Mouse (Mus musculus) embryonic facial prominence, embryonic 13.5 days (tissue): ENCODE measurements around the gene Tmem98. TPM values are rescaled to one million over a fixed set of nuclear protein-coding genes. Genes with fewer than 3 reads are reported as not detected.

Source experiments
- ATAC-seq: fragments of 200-750 bp; cut with Nextera tagmentation; 2 replicates; pipeline ENCODE4 v1.8.0; 2017; ENCODE audit warnings: low read depth; ENCODE audit not compliant: insufficient number of reproducible peaks, insufficient read depth, low FRiP score, low TSS enrichment
- H3K27ac ChIP-seq: fragments of 300-500 bp; sonication (generic); 2 replicates; pipeline ENCODE4 v1.5.1; 2015; ENCODE audit warnings: moderate library complexity, mild to moderate bottlenecking, inconsistent platforms
- H3K27me3 ChIP-seq: fragments of 300-500 bp; sonication (generic); 2 replicates; pipeline ENCODE4 v1.6.1; 2015; ENCODE audit warnings: mild to moderate bottlenecking, inconsistent platforms
- H3K36me3 ChIP-seq: fragments of 300-500 bp; sonication (generic); 2 replicates; pipeline ENCODE4 v1.6.1; 2015; ENCODE audit warnings: mild to moderate bottlenecking, inconsistent platforms
- H3K4me1 ChIP-seq: fragments of 300-500 bp; sonication (generic); 2 replicates; pipeline ENCODE4 v1.6.1; 2015; ENCODE audit warnings: inconsistent platforms
- H3K4me2 ChIP-seq: fragments of 300-500 bp; sonication (generic); 2 replicates; pipeline ENCODE4 v1.6.1; 2015; ENCODE audit warnings: moderate library complexity, mild to moderate bottlenecking, inconsistent platforms
- H3K4me3 ChIP-seq: fragments of 300-500 bp; sonication (generic); 2 replicates; pipeline ENCODE4 v1.5.1; 2015; ENCODE audit warnings: mild to moderate bottlenecking, inconsistent platforms
- H3K9ac ChIP-seq: fragments of 300-500 bp; sonication (generic); 2 replicates; pipeline ENCODE4 v1.6.1; 2015; ENCODE audit warnings: mild to moderate bottlenecking, inconsistent platforms
- H3K9me3 ChIP-seq: fragments of 300-500 bp; sonication (generic); 2 replicates; pipeline ENCODE4 v1.6.1; 2016; ENCODE audit warnings: inconsistent platforms
- WGBS: fragments of 180-500 bp; shearing (Covaris S2); methylation state at CpG from one replicate; pipeline ENCODE4 v1.1.7; 2015; ENCODE audit warnings: mixed read lengths; 5-methylcytosine and 5-hydroxymethylcytosine counted together
- polyA plus RNA-seq: library from polyadenylated mRNA; unstranded; fragments of >200 nt; fragmentation: Nextera tagmentation; extraction: Ambion mirVana; gene quantifications from 2 replicates; pipeline ENCODE4 v1.2.1, GENCODE M21; 2015

Gene Tmem98
- polyA plus RNA-seq, 1 experiment from 2014 or later, result 107 TPM

- Histone ChIP-seq H3K27me3 (no peaks in the 10 kb centered on the region; the same call in 1 of the 2 replicates), H3K4me1 (no peaks in the 10 kb centered on the region), H3K4me2 (no peak overlapping the region), H3K9ac (no peak overlapping the region), H3K9me3 (no peaks in the 10 kb centered on the region), H3K4me3 (no peak overlapping the region), H3K27ac (no peak overlapping the region), H3K36me3 (no peaks in the 10 kb centered on the region)
- no peak for ATAC-seq
- 88% methylated on average over 2 of the region's 2 CpGs for WGBS
Measured at GRCm38 (mm10) chr11:80856827-80857226, 46.9 kb downstream of the Tmem98 start.

- H3K9ac ChIP-seq, result no peak within 1 kb of the TSS
- no peaks in the 10 kb centered on the region for H3K4me1 ChIP-seq
- 77% methylated on average over 10 of the region's 10 CpGs for WGBS
- no peaks in the 10 kb centered on the region for H3K9me3 ChIP-seq
- no peaks in the 10 kb centered on the region; the same call in 1 of the 2 replicates for H3K27me3 ChIP-seq
- no peak within 1 kb of the TSS for H3K4me3 ChIP-seq
- no peak for ATAC-seq
- H3K36me3 ChIP-seq, result no peaks in the 10 kb centered on the region
- H3K4me2 ChIP-seq, result no peak within 1 kb of the TSS
- H3K27ac ChIP-seq, result no peak within 1 kb of the TSS
Measured at GRCm38 (mm10) chr11:80858065-80858464, 48.1 kb downstream of the Tmem98 start, which contains the start of gene Spaca3. TSS of gene Spaca3 (plus strand) at chr11:80858365.

DNA sequence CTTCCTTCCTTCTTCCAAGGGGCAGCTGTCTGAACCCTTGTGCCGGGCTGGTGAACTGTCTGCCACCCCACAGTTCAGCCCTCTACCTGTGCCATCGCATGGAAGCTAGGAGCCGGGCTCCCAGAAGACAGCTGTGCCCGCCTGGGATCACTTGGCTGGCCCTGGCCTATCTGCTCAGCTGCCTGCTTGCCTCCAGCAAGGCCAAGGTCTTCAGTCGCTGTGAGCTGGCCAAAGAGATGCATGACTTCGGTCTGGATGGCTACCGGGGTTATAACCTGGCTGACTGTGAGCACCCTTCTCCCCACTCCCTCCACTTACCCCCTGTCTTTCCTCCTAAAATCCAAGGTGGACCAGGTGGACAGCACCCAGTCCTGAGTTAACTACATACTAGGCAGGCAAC is 53.0 kb downstream of the Tmem98 start:
- Histone ChIP-seq H3K4me1 (no peaks in the 10 kb centered on the region), H3K4me2 (no peak overlapping the region), H3K27me3 (no peaks in the 10 kb centered on the region; the same call in 1 of the 2 replicates), H3K9me3 (no peaks in the 10 kb centered on the region), H3K9ac (no peak overlapping the region), H3K4me3 (no peak overlapping the region), H3K36me3 (no peaks in the 10 kb centered on the region), H3K27ac (no peak overlapping the region)
- WGBS, result 93% methylated on average over 7 of the region's 7 CpGs
- ATAC-seq, result no peak

DNA sequence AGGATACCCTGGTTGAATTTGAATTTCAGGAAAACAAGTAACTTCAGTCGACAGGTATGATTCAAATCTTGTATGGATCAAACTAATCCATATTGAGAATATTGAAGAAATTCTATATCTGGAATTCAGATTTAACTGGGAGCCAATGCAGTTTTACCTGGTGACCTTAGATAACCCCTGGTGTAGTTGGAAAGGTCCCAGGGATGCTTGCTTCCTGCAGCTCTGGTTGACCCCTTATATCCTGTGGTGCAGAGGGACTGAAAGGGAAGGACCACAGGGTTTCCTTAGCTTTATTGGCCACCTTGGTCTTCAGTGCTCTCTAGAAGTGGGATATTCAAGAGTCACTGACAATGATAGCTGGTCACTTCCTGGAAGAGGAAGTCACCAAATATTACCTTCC is 58.1 kb downstream of the Tmem98 start:
- no peaks in the 10 kb centered on the region for H3K36me3 ChIP-seq
- H3K9me3 ChIP-seq, result no peaks in the 10 kb centered on the region
- no peaks in the 10 kb centered on the region for H3K4me1 ChIP-seq
- WGBS, result 82% methylated on average over 1 of the region's 1 CpGs
- no peak overlapping the region for H3K9ac ChIP-seq
- H3K4me3 ChIP-seq, result no peak overlapping the region
- H3K27ac ChIP-seq, result no peak overlapping the region
- no peaks in the 10 kb centered on the region for H3K27me3 ChIP-seq
- no peak overlapping the region for H3K4me2 ChIP-seq
- no peak for ATAC-seq

Other genes starting within 250 kb of the Tmem98 start
- 7.7 and 12.5 TPM in 2 replicates for gene Myo1d, start 30.1 kb upstream of the Tmem98 start, polyA plus RNA-seq
- not detected in 2 replicates for gene Spaca3, start 48.2 kb downstream of the Tmem98 start, polyA plus RNA-seq